Mouse (Mus musculus) megakaryocyte, embryonic 14.5 days (primary cell): ENCODE data around the gene Pank3.

Experiments
- FLI1 ChIP-seq: IDR thresholded peaks from 2 replicates; pipeline ENCODE4 v1.6.1; 2012; ENCODE audit warnings: low read length, inconsistent platforms, mixed read lengths
- GATA1 ChIP-seq: IDR thresholded peaks from 3 replicates; pipeline ENCODE4 v1.6.1; 2012; ENCODE audit warnings: mixed read lengths, low read length, inconsistent platforms, borderline replicate concordance

DNA sequence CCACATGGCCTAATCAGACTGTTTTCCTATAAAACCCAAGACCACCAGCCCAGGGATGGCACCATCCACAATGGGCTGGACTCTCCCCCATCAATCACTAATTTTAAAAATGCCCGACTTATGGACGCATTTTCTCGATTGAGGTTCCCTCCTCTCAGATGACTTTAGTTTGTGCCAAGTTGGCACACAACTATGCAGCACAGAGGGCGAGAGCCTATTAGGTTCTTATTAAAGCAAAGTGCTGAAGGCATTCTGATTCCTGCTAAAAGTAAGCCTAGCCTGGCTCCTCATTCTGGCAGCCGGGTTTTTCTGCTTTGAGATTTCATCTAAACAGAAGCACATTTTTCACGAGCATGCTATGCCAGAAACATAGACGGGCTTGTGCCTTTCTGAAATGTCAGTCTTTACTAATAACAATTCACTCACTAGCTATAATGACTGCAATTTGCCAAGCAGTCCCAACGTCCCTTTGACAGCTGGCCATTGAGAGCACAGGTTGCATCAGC, 42.9 kb upstream of the Pank3 start:
- no peak for TF ChIP-seq FLI1
- TF ChIP-seq GATA1 = no peak
